Mouse (Mus musculus): ENCODE measurements at regions not wholly inside any gene's neighbourhood (a gene's known extent, or its start where the extent isn't known, plus 50 kb on each side); places are given as distances from the start of the nearest gene placed in this dataset.

DNA sequence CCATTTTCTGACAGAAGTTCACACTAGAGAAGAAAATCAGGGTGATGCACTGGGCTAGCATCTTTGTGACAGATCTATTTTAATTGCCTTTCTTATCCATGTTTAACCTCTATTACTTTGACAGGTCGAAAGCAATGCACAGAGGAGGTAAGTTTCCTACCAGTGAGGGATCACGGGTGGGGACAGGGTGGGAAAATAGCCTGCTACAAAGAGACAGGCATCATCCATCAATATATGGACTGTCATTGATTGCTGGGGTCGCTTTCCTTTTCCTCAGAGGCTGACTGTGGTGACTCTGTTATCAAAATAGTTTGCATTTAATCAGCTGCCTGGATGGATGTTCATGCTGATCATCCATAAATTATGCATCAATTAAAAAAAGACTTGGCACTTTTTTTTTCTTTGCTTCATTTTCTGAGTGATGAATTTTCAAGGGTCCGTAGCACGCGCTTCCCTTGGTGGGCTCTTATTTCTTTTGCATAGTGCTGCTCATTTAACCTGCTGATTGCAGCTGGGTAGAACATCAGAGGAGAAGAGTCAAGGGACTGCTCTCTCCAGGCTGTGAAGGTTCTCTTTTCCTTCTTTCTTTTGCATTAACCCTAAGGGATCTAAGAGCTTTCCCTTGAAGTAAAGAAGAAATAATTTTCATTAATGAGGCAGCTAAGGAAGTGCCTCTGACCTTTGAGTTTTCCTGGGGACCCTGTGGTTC is 602.3 kb upstream of the Sel1l start:
- TF ChIP-seq NRF1 (IDR thresholded peaks at IDR 0.05; ENCODE audit: insufficient read depth, low read depth, low read length, poor library complexity, severe bottlenecking) = no peak
- TF ChIP-seq CTCF (IDR thresholded peaks at IDR 0.05 in 2 of 3, conservative IDR thresholded peaks at IDR 0.05 in 1 of 3; ENCODE audit: control insufficient read depth in 1 of 3, insufficient read depth in 1 of 3, low read depth in 2 of 3, low read length in 3 of 3, poor library complexity in 1 of 3, severe bottlenecking in 1 of 3) = no peak
- TF ChIP-seq POLR2A (IDR thresholded peaks at IDR 0.05; ENCODE audit: control insufficient read depth in 1 of 2, insufficient read depth in 1 of 2, low read depth in 1 of 2, low read length in 2 of 2, poor library complexity in 1 of 2) = no peak
- no peak for TF ChIP-seq ELF1 (IDR thresholded peaks at IDR 0.05; ENCODE audit: low read depth, low read length)
- TF ChIP-seq CHD1 (IDR thresholded peaks at IDR 0.05; ENCODE audit: low read depth, low read length) = no peak
- no peak for TF ChIP-seq EP300 (IDR thresholded peaks at IDR 0.05; ENCODE audit: low read depth in 1 of 2, low read length in 2 of 2)
